Mouse (Mus musculus): ENCODE data around the gene Isg15.

DNA sequence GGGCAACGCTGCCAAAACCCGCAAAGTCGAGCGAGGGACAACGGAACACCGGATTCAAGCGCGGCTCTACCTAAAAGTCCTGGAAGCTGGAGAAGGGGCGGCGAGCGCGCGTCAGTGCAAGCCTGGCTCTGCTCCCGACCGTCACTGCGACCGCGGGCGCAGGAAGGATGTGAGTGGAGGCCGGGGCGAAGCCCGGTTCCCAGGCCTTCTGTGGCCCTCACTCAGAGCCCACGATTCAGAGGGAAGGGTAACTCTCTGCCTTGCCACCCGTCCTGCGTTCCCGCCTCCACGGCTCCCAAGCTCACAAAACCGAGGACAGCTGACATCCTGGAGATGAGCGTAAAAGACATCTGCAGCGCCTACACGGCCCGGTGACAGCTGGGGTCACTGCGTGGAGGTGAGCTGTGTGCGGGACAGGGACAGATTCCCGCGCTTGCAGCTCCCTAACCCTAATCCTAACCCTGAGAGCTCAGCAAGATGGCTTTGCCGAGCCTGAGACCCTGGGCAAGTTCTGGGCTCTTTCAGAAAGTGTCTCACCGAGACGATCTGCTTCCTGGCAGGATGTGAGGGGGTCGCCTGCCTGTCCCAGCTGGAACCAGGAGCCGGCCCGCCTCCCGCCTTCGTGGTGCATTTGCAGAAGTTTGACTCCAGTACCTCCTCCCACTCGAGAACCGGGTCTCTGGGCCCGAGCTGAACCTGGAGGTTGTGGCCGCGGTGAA lies 3.0 kb upstream of the Isg15 start:
- TF ChIP-seq CTCF (IDR thresholded peaks at IDR 0.05; ENCODE audit: low read depth) (no peak), EP300 (IDR thresholded peaks at IDR 0.05; ENCODE audit: low read depth) (no peak)

Data from liver, embryonic 14.5 days (tissue).